Mouse (Mus musculus) right cerebral cortex, postnatal 25 days (tissue): ENCODE data around the gene Zdhhc15.
"Not testable (repeated sequence)": the region's sequence is repeated elsewhere in the genome, so short reads cannot be mapped to it uniquely, and the experiment has no call there.

Experiments
- DNase-seq: peaks from one replicate; pipeline ENCODE4 v3.0.0; 2022

Gene Zdhhc15

GRCm38 (mm10) chrX:104670757-104671549, at the start of gene Zdhhc15:
Gene Zdhhc15, minus strand, starts transcription at chrX:104671064.
- peak; percentile 62 for DNase-seq

- no peak for DNase-seq
Measured at GRCm38 (mm10) chrX:104707935-104708334, 37.1 kb upstream of the Zdhhc15 start.

- no peak for DNase-seq
Measured at GRCm38 (mm10) chrX:104669850-104670756, 761 bp downstream of the Zdhhc15 start.

GRCm38 (mm10) chrX:104656976-104657375, 13.9 kb downstream of the Zdhhc15 start:
- no peak for DNase-seq

- no peak for DNase-seq
Measured at GRCm38 (mm10) chrX:104612531-104612930, 58.3 kb downstream of the Zdhhc15 start.

GRCm38 (mm10) chrX:104603738-104604430, 67.0 kb downstream of the Zdhhc15 start:
- not testable (repeated sequence) for DNase-seq

- not testable (repeated sequence) for DNase-seq
Measured at GRCm38 (mm10) chrX:104602168-104602859, 68.5 kb downstream of the Zdhhc15 start.

GRCm38 (mm10) chrX:104573946-104574345, 96.9 kb downstream of the Zdhhc15 start:
- no peak for DNase-seq

- no peak for DNase-seq
Measured at GRCm38 (mm10) chrX:104567497-104567896, 103.4 kb downstream of the Zdhhc15 start.

- no peak for DNase-seq
Measured at GRCm38 (mm10) chrX:104545283-104545682, 125.6 kb downstream of the Zdhhc15 start.

- no peak for DNase-seq
Measured at GRCm38 (mm10) chrX:104543919-104544595, 126.8 kb downstream of the Zdhhc15 start.

GRCm38 (mm10) chrX:104542635-104543034, 128.2 kb downstream of the Zdhhc15 start:
- no peak for DNase-seq

GRCm38 (mm10) chrX:104501765-104502164, 169.1 kb downstream of the Zdhhc15 start:
- no peak for DNase-seq

- no peak for DNase-seq
Measured at GRCm38 (mm10) chrX:104489626-104490355, 181.1 kb downstream of the Zdhhc15 start.

- no peak for DNase-seq
Measured at GRCm38 (mm10) chrX:104488870-104489467, 181.9 kb downstream of the Zdhhc15 start.

GRCm38 (mm10) chrX:104488036-104488435, 182.8 kb downstream of the Zdhhc15 start:
- DNase-seq, result no peak
